Mouse (Mus musculus) thymus, postnatal 25 days (tissue): ENCODE results near the gene B3galt6.

Experiments used
- DNase-seq: peaks from one replicate; pipeline ENCODE4 v3.0.0; 2022

The B3galt6 gene

GRCm38 (mm10) chr4:155991211-155991907, 1.1 kb downstream of the B3galt6 start:
- no peak for DNase-seq

GRCm38 (mm10) chr4:155983788-155984187, 8.7 kb downstream of the B3galt6 start:
- DNase-seq = no peak

GRCm38 (mm10) chr4:155981436-155982082, 10.9 kb downstream of the B3galt6 start:
- DNase-seq = no peak

GRCm38 (mm10) chr4:155973239-155973638, 19.2 kb downstream of the B3galt6 start:
- DNase-seq = no peak

- DNase-seq = no peak
Measured at GRCm38 (mm10) chr4:155972651-155973050, 19.8 kb downstream of the B3galt6 start.

GRCm38 (mm10) chr4:155970286-155970685, 22.2 kb downstream of the B3galt6 start:
- DNase-seq = no peak

- DNase-seq = no peak
Measured at GRCm38 (mm10) chr4:155969043-155969653, 23.3 kb downstream of the B3galt6 start.

GRCm38 (mm10) chr4:155964396-155964795, 28.1 kb downstream of the B3galt6 start:
- DNase-seq = no peak

GRCm38 (mm10) chr4:155963106-155963505, 29.3 kb downstream of the B3galt6 start:
- DNase-seq = no peak

GRCm38 (mm10) chr4:155962167-155962971, 30.1 kb downstream of the B3galt6 start, which contains the start of gene C1qtnf12:
Gene C1qtnf12, plus strand, starts transcription at chr4:155962318.
- peak; percentile 40 for DNase-seq

- DNase-seq = peak; percentile 75
Measured at GRCm38 (mm10) chr4:155959275-155959674, 33.2 kb downstream of the B3galt6 start.

- DNase-seq = no peak
Measured at GRCm38 (mm10) chr4:155955491-155955890, 37.0 kb downstream of the B3galt6 start.

GRCm38 (mm10) chr4:155947094-155947493, 45.4 kb downstream of the B3galt6 start:
- DNase-seq = no peak

GRCm38 (mm10) chr4:155944271-155944670, 48.2 kb downstream of the B3galt6 start:
- DNase-seq = no peak

GRCm38 (mm10) chr4:155943534-155944249, 48.8 kb downstream of the B3galt6 start, which contains the start of gene Ube2j2:
Gene Ube2j2, plus strand, starts transcription at chr4:155943831.
- DNase-seq = peak; percentile 95

- no peak for DNase-seq
Measured at GRCm38 (mm10) chr4:155943049-155943452, 49.4 kb downstream of the B3galt6 start.
